Mouse (Mus musculus) liver, embryonic 14.5 days (tissue): Measurements from ENCODE around the gene Nf1. TPM values are rescaled to one million over a fixed set of nuclear protein-coding genes. Genes with fewer than 3 reads are reported as not detected.

Experiments
- ATAC-seq: fragments of 200-750 bp; cut with Nextera tagmentation; 2 replicates; pipeline ENCODE4 v1.8.0; 2017; ENCODE audit warnings: moderate number of reproducible peaks, mild to moderate bottlenecking, moderate library complexity; ENCODE audit not compliant: insufficient read depth
- DNase-seq, 3 experiments: peaks; one replicate each; pipeline ENCODE4 v3.0.0-alpha.2; 2012 to 2013; ENCODE audit warnings: low read depth in 3 of 3, low spot score in 3 of 3
- H3K27ac ChIP-seq: fragments of 300-500 bp; sonication (generic); 2 replicates; pipeline ENCODE4 v1.5.1; 2014; ENCODE audit warnings: moderate library complexity, mild to moderate bottlenecking, control low read depth, inconsistent platforms
- H3K27me3 ChIP-seq: fragments of 300-500 bp; sonication (generic); 2 replicates; pipeline ENCODE4 v1.6.1; 2014; ENCODE audit warnings: mild to moderate bottlenecking, low read length, moderate library complexity; ENCODE audit not compliant: control insufficient read depth, insufficient read depth
- H3K36me3 ChIP-seq: fragments of 300-500 bp; sonication (generic); replicated peaks from 2 replicates; pipeline ENCODE4 v1.6.1; 2014; ENCODE audit warnings: low read depth; ENCODE audit not compliant: control insufficient read depth, insufficient read depth
- H3K4me1 ChIP-seq, 2 experiments: fragments of 200-500 bp in 1 of 2; fragments of 300-500 bp in 1 of 2; sonication (generic) in 1 of 2; replicated peaks; 2 replicates each; pipeline ENCODE4 v1.6.1; 2012 to 2014; ENCODE audit warnings: antibody characterized with exemption in 1 of 2, inconsistent platforms in 1 of 2, low read length in 1 of 2; ENCODE audit not compliant: control insufficient read depth in 2 of 2, insufficient read depth in 2 of 2
- H3K4me2 ChIP-seq: fragments of 300-500 bp; sonication (generic); 2 replicates; pipeline ENCODE4 v1.6.1; 2014; ENCODE audit warnings: low read depth, mild to moderate bottlenecking, control low read depth, moderate library complexity
- H3K4me3 ChIP-seq, 2 experiments: fragments of 200-500 bp in 1 of 2; fragments of 300-500 bp in 1 of 2; sonication (generic) in 1 of 2; 2 replicates each; pipeline ENCODE4 v1.5.1; 2012 to 2014; ENCODE audit warnings: low read depth in 2 of 2, low read length in 2 of 2, mild to moderate bottlenecking in 2 of 2, control low read depth in 1 of 2, inconsistent platforms in 1 of 2, moderate library complexity in 1 of 2; ENCODE audit not compliant: insufficient read depth in 1 of 2
- H3K9ac ChIP-seq: fragments of 300-500 bp; sonication (generic); replicated peaks from 2 replicates; pipeline ENCODE4 v1.6.1; 2014; ENCODE audit warnings: mild to moderate bottlenecking, control low read depth, moderate library complexity
- H3K9me3 ChIP-seq: fragments of 300-500 bp; sonication (generic); 2 replicates; pipeline ENCODE4 v1.6.1; 2016; ENCODE audit warnings: low read length, mixed read lengths; ENCODE audit not compliant: control insufficient read depth
- CTCF ChIP-seq: IDR thresholded peaks from 2 replicates; pipeline ENCODE4 v1.5.1; 2016; ENCODE audit warnings: antibody characterized with exemption, low read depth, control low read depth
- EP300 ChIP-seq: IDR thresholded peaks from 2 replicates; pipeline ENCODE4 v1.6.1; 2016; ENCODE audit warnings: antibody characterized with exemption, low read depth
- WGBS: fragments of 180-500 bp; shearing (Covaris S2); extraction: QIAGEN DNeasy Blood & Tissue Kit; methylation state at CpG from one replicate; pipeline ENCODE4 v1.1.7; 2014; ENCODE audit not compliant: insufficient replicate concordance; 5-methylcytosine and 5-hydroxymethylcytosine counted together
- polyA plus RNA-seq, 2 experiments: library from polyadenylated mRNA; depleted of rRNA in 1 of 2; stranded (reverse) in 1 of 2; unstranded in 1 of 2; fragments of >200 nt; fragmentation: Nextera tagmentation in 1 of 2; extraction: Ambion mirVana in 1 of 2; gene quantifications; 2 replicates each; pipeline versions ENCODE4 v1.2.1 to v1.2.3; 2012 to 2014

Nf1 gene
- polyA plus RNA-seq, 2 experiments = 1.7 to 2.3 TPM

DNA sequence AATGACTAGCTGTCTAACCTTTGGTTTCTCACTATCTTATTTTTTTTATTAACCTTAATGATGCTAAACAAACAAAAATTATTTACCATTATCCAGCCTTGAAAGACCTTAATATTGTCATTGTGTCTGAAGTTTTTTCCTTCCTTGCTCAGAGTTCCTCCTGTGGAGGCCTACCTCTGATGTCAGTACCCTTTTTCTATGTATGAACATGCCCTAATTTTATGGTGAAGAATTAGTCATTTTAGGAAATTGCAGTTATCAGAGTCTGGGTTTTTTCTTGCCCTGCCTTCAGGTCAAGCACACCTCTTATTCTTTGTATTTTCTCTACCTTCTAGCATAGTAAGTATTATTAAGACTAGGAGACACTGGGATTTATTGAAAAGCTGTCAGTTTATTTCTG is 145.2 kb downstream of the Nf1 start:
- Histone ChIP-seq H3K4me3 (no peak overlapping the region), H3K4me2 (no peak overlapping the region), H3K4me1 (no peaks in the 10 kb centered on the region), H3K9me3 (no peaks in the 10 kb centered on the region), H3K9ac (no peak overlapping the region), H3K36me3 (no peaks in the 10 kb centered on the region), H3K27ac (no peak overlapping the region), H3K27me3 (no peaks in the 10 kb centered on the region)
- TF ChIP-seq EP300 (no peak), CTCF (no peak)
- ATAC-seq (no peak), DNase-seq (no peak)

- no peak for DNase-seq
- H3K4me3 ChIP-seq = no peak overlapping the region
- WGBS = 74% methylated on average over 10 of the region's 10 CpGs
Measured at GRCm38 (mm10) chr11:79494976-79495800, 155.7 kb downstream of the Nf1 start.

DNA sequence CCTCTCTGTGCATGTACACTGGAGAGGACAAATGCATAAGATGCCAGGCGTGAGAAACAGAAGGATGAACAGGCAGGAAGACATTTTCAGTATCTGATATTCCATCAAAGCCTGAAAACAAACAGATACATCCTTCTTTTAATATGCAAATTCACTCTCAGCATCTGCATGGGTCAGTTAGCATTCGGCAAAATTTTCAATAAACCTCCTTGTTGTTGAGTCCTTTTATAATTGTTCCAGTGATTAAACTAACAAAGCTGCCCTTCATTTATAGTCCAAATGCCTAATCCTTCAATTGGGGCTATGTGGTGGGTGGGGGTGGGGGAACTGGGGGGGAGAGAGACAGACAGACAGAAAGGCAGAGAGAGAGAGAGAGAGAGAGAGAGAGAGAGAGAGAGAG is 163.4 kb downstream of the Nf1 start:
- H3K4me3 ChIP-seq = no peak overlapping the region
- peaks cover 0 to 3% of the 10 kb centered on the region in 2 experiments; a peak in 1 of 4 replicates for H3K4me1 ChIP-seq
- DNase-seq = no peak
- WGBS = 69% methylated on average over 2 of the region's 2 CpGs
- TF ChIP-seq EP300 (no peak), CTCF (no peak)
- no peaks in the 10 kb centered on the region for H3K27me3 ChIP-seq
- no peak overlapping the region for H3K4me2 ChIP-seq
- no peak for ATAC-seq
- H3K27ac ChIP-seq = no peak overlapping the region
- H3K36me3 ChIP-seq = no peaks in the 10 kb centered on the region
- no peak overlapping the region for H3K9ac ChIP-seq
- no peaks in the 10 kb centered on the region for H3K9me3 ChIP-seq

More at GRCm38 (mm10) chr11:79494976-79495800, 155.7 kb downstream of the Nf1 start:
- ATAC-seq = no peak
- Histone ChIP-seq H3K4me1 (no peaks in the 10 kb centered on the region), H3K9me3 (no peaks in the 10 kb centered on the region), H3K36me3 (no peaks in the 10 kb centered on the region), H3K27me3 (no peaks in the 10 kb centered on the region), H3K27ac (no peak overlapping the region), H3K4me2 (no peak overlapping the region), H3K9ac (no peak overlapping the region)
- no peak for TF ChIP-seq CTCF
- no peak for TF ChIP-seq EP300

- no peaks in the 10 kb centered on the region for H3K9me3 ChIP-seq
- DNase-seq (no peak), ATAC-seq (no peak)
- no peak within 1 kb of the TSS for H3K4me2 ChIP-seq
- H3K9ac ChIP-seq = no peak within 1 kb of the TSS
- TF ChIP-seq CTCF (no peak), EP300 (no peak)
- no peaks in the 10 kb centered on the region for H3K27me3 ChIP-seq
- 52% methylated on average over 8 of the region's 8 CpGs for WGBS
- peaks cover 0 to 3% of the 10 kb centered on the region in 2 experiments; a peak in 1 of 4 replicates for H3K4me1 ChIP-seq
- no peak within 1 kb of the TSS for H3K4me3 ChIP-seq
- H3K27ac ChIP-seq = no peak within 1 kb of the TSS
- no peaks in the 10 kb centered on the region for H3K36me3 ChIP-seq
Measured at GRCm38 (mm10) chr11:79503845-79504244, 164.4 kb downstream of the Nf1 start, which contains the start of gene Omg. Gene Omg (minus strand): TSS chr11:79504084.

- H3K27ac ChIP-seq = no peak overlapping the region
- 75% methylated on average over 7 of the region's 7 CpGs for WGBS
- H3K4me3 ChIP-seq = no peak overlapping the region
- H3K9me3 ChIP-seq = no peaks in the 10 kb centered on the region
- no peaks in the 10 kb centered on the region for H3K36me3 ChIP-seq
- DNase-seq (no peak), ATAC-seq (no peak)
- peaks cover 0 to 3% of the 10 kb centered on the region in 2 experiments; a peak in 1 of 4 replicates for H3K4me1 ChIP-seq
- H3K27me3 ChIP-seq = no peaks in the 10 kb centered on the region
- no peak overlapping the region for H3K4me2 ChIP-seq
- no peak for TF ChIP-seq CTCF
- no peak for TF ChIP-seq EP300
- H3K9ac ChIP-seq = no peak overlapping the region
Measured at GRCm38 (mm10) chr11:79504506-79504905, 165.0 kb downstream of the Nf1 start.
